Mouse (Mus musculus): ENCODE results near the gene Itga7.

The Itga7 gene

GRCm38 (mm10) chr10:128910066-128910841 is 23.4 kb upstream of the Itga7 start:
- in situ Hi-C loops (cut with MboI): no loop called here

- in situ Hi-C loops (cut with MboI): no loop called here
Measured at GRCm38 (mm10) chr10:128911430-128911829, 22.2 kb upstream of the Itga7 start.

GRCm38 (mm10) chr10:128912268-128912667 is 21.4 kb upstream of the Itga7 start:
- in situ Hi-C loops (cut with MboI): no loop called here

GRCm38 (mm10) chr10:128912791-128913190 is 20.8 kb upstream of the Itga7 start:
- in situ Hi-C loops (cut with MboI): no loop called here

GRCm38 (mm10) chr10:128913219-128913618 is 20.4 kb upstream of the Itga7 start:
- in situ Hi-C loops (cut with MboI): no loop called here

- in situ Hi-C loops (cut with MboI): no loop called here
Measured at GRCm38 (mm10) chr10:128913696-128914095, 19.9 kb upstream of the Itga7 start.

GRCm38 (mm10) chr10:128915550-128915949 is 18.1 kb upstream of the Itga7 start:
- in situ Hi-C loops (cut with MboI): no loop called here

- in situ Hi-C loops (cut with MboI): no loop called here
Measured at GRCm38 (mm10) chr10:128916665-128917064, 17.0 kb upstream of the Itga7 start.

GRCm38 (mm10) chr10:128917400-128917799 is 16.2 kb upstream of the Itga7 start:
- in situ Hi-C loops (cut with MboI): no loop called here

- in situ Hi-C loops (cut with MboI): no loop called here
Measured at GRCm38 (mm10) chr10:128918246-128918645, 15.4 kb upstream of the Itga7 start.

- in situ Hi-C loops (cut with MboI): no loop called here
Measured at GRCm38 (mm10) chr10:128919203-128919631, 14.4 kb upstream of the Itga7 start.

- in situ Hi-C loops (cut with MboI): no loop called here
Measured at GRCm38 (mm10) chr10:128919966-128920365, 13.7 kb upstream of the Itga7 start.

- in situ Hi-C loops (cut with MboI): no loop called here
Measured at GRCm38 (mm10) chr10:128920736-128921161, 12.9 kb upstream of the Itga7 start.

GRCm38 (mm10) chr10:128921251-128921650 is 12.4 kb upstream of the Itga7 start:
- in situ Hi-C loops (cut with MboI): no loop called here

- in situ Hi-C loops (cut with MboI): no loop called here
Measured at GRCm38 (mm10) chr10:128921883-128922821, 11.5 kb upstream of the Itga7 start.

GRCm38 (mm10) chr10:128922822-128923012 is 10.9 kb upstream of the Itga7 start, which contains the start of gene Rdh5:
Gene Rdh5, minus strand, starts transcription at chr10:128922888.
- in situ Hi-C loops (cut with MboI): no loop called here

- in situ Hi-C loops (cut with MboI): no loop called here
Measured at GRCm38 (mm10) chr10:128923013-128923691, 10.5 kb upstream of the Itga7 start.

GRCm38 (mm10) chr10:128923935-128924334 is 9.7 kb upstream of the Itga7 start, which contains the start of gene Bloc1s1:
Gene Bloc1s1, minus strand, starts transcription at chr10:128924035.
- in situ Hi-C loops (cut with MboI): no loop called here

GRCm38 (mm10) chr10:128928356-128928755 is 5.3 kb upstream of the Itga7 start:
- in situ Hi-C loops (cut with MboI): no loop called here

GRCm38 (mm10) chr10:128929638-128930378 is 3.8 kb upstream of the Itga7 start:
- in situ Hi-C loops (cut with MboI): no loop called here

GRCm38 (mm10) chr10:128931441-128931840 is 2.2 kb upstream of the Itga7 start:
- in situ Hi-C loops (cut with MboI): no loop called here

Data from mature B cell (primary cell).